Mouse (Mus musculus) activated CD4-positive, CD25-positive, alpha-beta regulatory T cell (primary cell): Measurements from ENCODE around the gene Smdt1. TPM values are rescaled to one million over a fixed set of nuclear protein-coding genes. Genes with fewer than 3 reads are reported as not detected.

Experiments used
- polyA plus RNA-seq, 2 experiments: library from polyadenylated mRNA; unstranded; fragments of 100-300 nt; shearing (Covaris generic); gene quantifications; one replicate each; pipeline ENCODE4 v1.2.1; 2017

Smdt1 gene
- polyA plus RNA-seq: 100 to 1,000 TPM; 231 to 276 TPM

DNA sequence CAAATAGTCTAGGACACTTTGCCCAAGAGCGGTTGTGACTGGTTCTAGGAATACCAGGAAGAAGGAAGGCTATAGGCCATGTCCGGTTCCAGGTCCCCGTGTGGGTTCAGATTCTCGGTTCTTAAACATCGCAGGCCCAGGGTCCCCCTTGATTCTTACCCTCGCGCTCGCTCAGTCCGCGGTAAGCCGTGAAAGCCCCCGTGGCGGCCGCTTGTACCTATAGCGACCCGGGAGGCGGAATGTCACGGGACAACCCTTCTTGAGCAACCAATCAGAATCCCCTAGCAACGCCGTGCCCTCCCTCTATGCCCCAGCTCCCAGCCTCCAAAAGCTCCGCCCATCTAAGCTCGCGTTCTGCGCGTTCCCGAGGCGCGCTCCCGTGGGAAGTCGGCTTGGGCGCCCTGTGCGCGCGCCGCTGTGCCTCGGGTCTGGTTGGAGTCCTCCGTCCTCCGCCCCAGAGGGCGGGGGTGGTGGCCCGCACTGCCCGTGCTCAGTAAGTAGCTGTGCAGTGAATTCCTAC lies at the start of gene Smdt1, which contains the start of the genes Naga and Pheta2:
Gene Smdt1 (plus strand): TSS at position 367 of the 520 bp plus-strand sequence.
Gene Naga (minus strand): TSS at position 333 of the 520 bp plus-strand sequence.
Gene Pheta2 (plus strand): TSS at position 350 of the 520 bp plus-strand sequence.

GRCm38 (mm10) chr15:82298764-82299561 lies 39.8 kb upstream of the Smdt1 start, which contains the start of gene Wbp2nl:
Wbp2nl (plus strand) TSS chr15:82298954.

DNA sequence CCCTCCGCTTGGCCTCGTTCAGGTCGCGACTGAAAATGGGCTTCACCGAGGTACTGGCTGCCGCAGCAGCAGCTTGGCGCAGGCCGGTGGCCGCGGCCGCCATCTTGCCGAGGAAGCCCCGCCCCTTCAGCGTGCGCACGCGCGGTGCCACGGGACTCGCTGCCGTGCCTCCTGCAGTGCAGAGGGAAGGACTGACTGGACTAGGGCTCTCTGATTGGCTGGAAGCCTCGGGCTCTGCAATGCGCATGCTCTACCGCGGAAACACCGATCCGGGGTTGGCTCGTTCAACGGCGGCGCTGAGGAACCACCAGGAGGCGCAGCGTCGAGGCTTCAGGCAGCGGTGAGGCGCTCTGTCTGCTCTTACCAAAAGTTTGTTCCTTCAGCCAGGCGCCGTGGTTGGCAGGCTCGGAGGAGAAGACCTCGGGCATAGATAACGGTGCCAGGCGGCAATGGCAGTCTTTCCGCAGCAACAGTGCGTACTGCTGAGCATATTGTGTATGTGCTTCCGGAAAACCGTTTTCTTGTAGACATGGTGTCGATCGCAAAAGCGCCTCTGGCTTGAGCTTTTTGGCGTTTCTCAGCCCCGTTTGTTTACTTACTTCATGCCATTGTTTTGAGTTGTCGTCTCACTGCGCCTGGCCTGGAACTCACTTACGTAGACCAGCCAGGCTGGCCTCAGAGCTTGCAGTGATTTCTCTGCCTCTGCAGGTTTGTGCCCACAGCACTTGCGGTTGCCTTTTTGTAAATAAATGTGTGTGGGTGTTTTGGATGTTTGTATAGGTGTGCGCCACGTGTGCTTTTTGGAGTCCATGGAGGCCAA lies 15.6 kb downstream of the Smdt1 start, which contains the start of gene Ndufa6:
Gene Ndufa6 (minus strand): TSS at position 197 of the 820 bp plus-strand sequence.

DNA sequence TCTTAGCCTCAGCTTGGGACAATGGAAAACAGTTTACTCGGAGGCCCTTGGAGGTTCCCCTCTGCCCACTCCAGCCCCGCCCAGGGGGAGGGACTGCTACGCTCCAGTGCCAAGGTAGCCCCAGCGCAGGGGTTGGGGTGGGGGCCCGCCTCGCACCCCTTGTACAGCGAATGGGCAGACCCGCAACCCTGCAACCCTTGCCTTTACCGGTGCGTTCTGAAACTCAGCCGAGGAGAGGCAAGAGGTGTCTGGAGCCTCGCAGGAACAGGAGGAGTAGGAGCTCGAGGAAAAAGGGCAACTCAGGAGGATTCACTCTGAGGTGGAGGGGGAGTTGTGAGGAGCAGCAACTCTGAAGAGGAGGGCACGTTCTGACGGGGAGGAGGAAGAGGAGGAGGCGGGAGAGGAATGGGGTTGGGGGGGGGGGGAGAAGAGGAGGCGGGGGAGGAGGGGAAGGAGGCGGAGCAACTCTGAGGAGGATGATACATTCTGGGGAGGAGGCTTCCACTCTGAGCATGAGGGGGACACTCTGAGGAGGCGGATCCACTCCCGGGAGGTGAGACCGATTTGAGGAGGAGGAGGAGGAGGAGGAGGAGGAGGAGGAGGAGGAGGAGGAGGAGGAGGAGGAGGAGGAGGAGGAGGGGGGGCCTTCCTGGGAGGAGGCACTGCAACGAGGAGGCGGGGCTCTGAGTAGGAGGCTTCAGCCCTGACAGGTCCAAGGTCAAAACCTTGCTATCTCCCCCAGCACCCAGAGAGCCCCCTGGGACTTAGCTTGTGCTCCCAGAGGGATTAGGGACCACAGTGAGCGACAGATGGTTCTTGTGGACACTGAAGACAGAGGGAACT lies 41.3 kb downstream of the Smdt1 start, which contains the start of gene Cyp2d22:
Gene Cyp2d22 (minus strand): TSS at position 390 of the 843 bp plus-strand sequence.

GRCm38 (mm10) chr15:82393922-82394321 lies 55.2 kb downstream of the Smdt1 start, which contains the start of gene Cyp2d11:
Cyp2d11 (minus strand) TSS chr15:82394022.

Other genes with a start within 250 kb of the Smdt1 start
- 10 to 100 TPM; 25.7 to 27.7 TPM for gene Ccdc134, start 211.0 kb upstream of the Smdt1 start, polyA plus RNA-seq
- 100 to 1,000 TPM in 1 of 2 experiments, 10 to 100 TPM in 1; 59.7 to 125 TPM for gene Srebf2, start 191.8 kb upstream of the Smdt1 start, polyA plus RNA-seq
- under 1 TPM; 0.20 to 0.25 TPM for gene Shisa8, start 126.1 kb upstream of the Smdt1 start, polyA plus RNA-seq
- 1 to 10 TPM; 4.7 to 6.4 TPM for gene Tnfrsf13c, start 114.6 kb upstream of the Smdt1 start, polyA plus RNA-seq
- gene Cenpm, start 94.2 kb upstream of the Smdt1 start, polyA plus RNA-seq: 10 to 100 TPM; 10.2 to 11.3 TPM
- gene 1500009C09Rik, start 86.6 kb upstream of the Smdt1 start, polyA plus RNA-seq: not detected
- under 1 TPM in 1 of 2 experiments, not detected in 1; 0.66 TPM for gene Sept3, start 64.1 kb upstream of the Smdt1 start, polyA plus RNA-seq
- gene Wbp2nl, start 40.0 kb upstream of the Smdt1 start, polyA plus RNA-seq: not detected
- gene Naga, start within 50 bp of the Smdt1 start, polyA plus RNA-seq: 10 to 100 TPM; 47.9 to 63.9 TPM
- gene Pheta2, start within 50 bp of the Smdt1 start, polyA plus RNA-seq: 10 to 100 TPM in 1 of 2 experiments, 1 to 10 TPM in 1; 3.2 to 11.3 TPM
- 100 to 1,000 TPM; 296 to 458 TPM for gene Ndufa6, start 15.4 kb downstream of the Smdt1 start, polyA plus RNA-seq
- gene Cyp2d22, start 41.3 kb downstream of the Smdt1 start, polyA plus RNA-seq: 1 to 10 TPM; 3.4 to 5.0 TPM
- gene Cyp2d11, start 55.1 kb downstream of the Smdt1 start, polyA plus RNA-seq: not detected
- not detected for gene Cyp2d10, start 68.2 kb downstream of the Smdt1 start, polyA plus RNA-seq
- gene Cyp2d9, start 94.5 kb downstream of the Smdt1 start, polyA plus RNA-seq: under 1 TPM in 1 of 2 experiments, not detected in 1; 0.31 TPM
- gene Cyp2d12, start 216.1 kb downstream of the Smdt1 start, polyA plus RNA-seq: under 1 TPM in 1 of 2 experiments, not detected in 1; 0.05 TPM